Mouse (Mus musculus) neural tube, embryonic 13.5 days (tissue): ENCODE measurements at regions not wholly inside any gene's neighbourhood (a gene's known extent, or its start where the extent isn't known, plus 50 kb on each side); places are given as distances from the start of the nearest gene placed in this dataset.

Experiments used
- ATAC-seq: fragments of 200-750 bp; cut with Nextera tagmentation; 2 replicates; pipeline ENCODE4 v1.8.0; 2017; ENCODE audit warnings: low read depth, mild to moderate bottlenecking, moderate TSS enrichment, moderate library complexity
- H3K27ac ChIP-seq: fragments of 300-500 bp; sonication (generic); replicated peaks from 2 replicates; pipeline ENCODE4 v1.5.1; 2015; ENCODE audit warnings: moderate library complexity, mild to moderate bottlenecking, inconsistent platforms
- H3K27me3 ChIP-seq: fragments of 300-500 bp; sonication (generic); 2 replicates; pipeline ENCODE4 v1.6.1; 2015; ENCODE audit warnings: mild to moderate bottlenecking, inconsistent platforms
- H3K36me3 ChIP-seq: fragments of 300-500 bp; sonication (generic); 2 replicates; pipeline ENCODE4 v1.6.1; 2015; ENCODE audit warnings: mild to moderate bottlenecking, inconsistent platforms
- H3K4me1 ChIP-seq: fragments of 300-500 bp; sonication (generic); replicated peaks from 2 replicates; pipeline ENCODE4 v1.6.1; 2015; ENCODE audit warnings: inconsistent platforms
- H3K4me2 ChIP-seq: fragments of 300-500 bp; sonication (generic); 2 replicates; pipeline ENCODE4 v1.6.1; 2015; ENCODE audit warnings: inconsistent platforms, mild to moderate bottlenecking, moderate library complexity
- H3K4me3 ChIP-seq: fragments of 300-500 bp; sonication (generic); 2 replicates; pipeline ENCODE4 v1.5.1; 2015; ENCODE audit warnings: mild to moderate bottlenecking, inconsistent platforms
- H3K9ac ChIP-seq: fragments of 300-500 bp; sonication (generic); 2 replicates; pipeline ENCODE4 v1.6.1; 2015; ENCODE audit warnings: moderate library complexity, mild to moderate bottlenecking, inconsistent platforms
- H3K9me3 ChIP-seq: fragments of 300-500 bp; sonication (generic); 2 replicates; pipeline ENCODE4 v1.6.1; 2016; ENCODE audit warnings: inconsistent platforms
- WGBS: fragments of 180-500 bp; shearing (Covaris S2); methylation state at CpG from one replicate; pipeline ENCODE4 v1.1.7; 2015; 5-methylcytosine and 5-hydroxymethylcytosine counted together

- WGBS, result 15% methylated on average over 10 of the region's 10 CpGs
- Histone ChIP-seq H3K4me3 (no peak overlapping the region), H3K27me3 (no peaks in the 10 kb centered on the region), H3K9ac (no peak overlapping the region), H3K4me2 (no peak overlapping the region), H3K36me3 (no peaks in the 10 kb centered on the region), H3K4me1 (0 out of 2 replicates have a peak, but pooled peaks cover 2% of the 10 kb centered on the region), H3K27ac (no peak overlapping the region), H3K9me3 (no peaks in the 10 kb centered on the region)
- ATAC-seq, result peak; percentile 76
Observed at GRCm38 (mm10) chr10:45009676-45010075, 57.3 kb upstream of the Prep start.

GRCm38 (mm10) chr10:45009235-45009634 is 57.8 kb upstream of the Prep start:
- 83% methylated on average over 1 of the region's 1 CpGs for WGBS
- Histone ChIP-seq H3K9me3 (no peaks in the 10 kb centered on the region), H3K9ac (no peak overlapping the region), H3K36me3 (no peaks in the 10 kb centered on the region), H3K4me2 (no peak overlapping the region), H3K27ac (no peak overlapping the region), H3K27me3 (no peaks in the 10 kb centered on the region), H3K4me3 (no peak overlapping the region), H3K4me1 (0 out of 2 replicates have a peak, but pooled peaks cover 2% of the 10 kb centered on the region)
- ATAC-seq, result no peak

GRCm38 (mm10) chr10:45004037-45004653 is 62.9 kb upstream of the Prep start:
- H3K27ac ChIP-seq, result no peak overlapping the region
- ATAC-seq, result no peak
- H3K4me1 ChIP-seq, result peaks cover 18% of the 10 kb centered on the region
- no peak overlapping the region for H3K4me3 ChIP-seq
- no peaks in the 10 kb centered on the region for H3K9me3 ChIP-seq
- H3K36me3 ChIP-seq, result no peaks in the 10 kb centered on the region
- no peak overlapping the region for H3K9ac ChIP-seq
- WGBS, result 80% methylated on average over 9 of the region's 9 CpGs
- H3K4me2 ChIP-seq, result no peak overlapping the region
- no peaks in the 10 kb centered on the region; the same call in 1 of the 2 replicates for H3K27me3 ChIP-seq

GRCm38 (mm10) chr10:45003344-45003681 is 63.7 kb upstream of the Prep start:
- Histone ChIP-seq H3K27ac (no peak overlapping the region), H3K36me3 (no peaks in the 10 kb centered on the region), H3K4me1 (peaks cover 18% of the 10 kb centered on the region), H3K4me3 (no peak overlapping the region), H3K4me2 (no peak overlapping the region), H3K9ac (no peak overlapping the region), H3K9me3 (no peaks in the 10 kb centered on the region), H3K27me3 (no peaks in the 10 kb centered on the region; the same call in 1 of the 2 replicates)
- ATAC-seq, result no peak
- 33% methylated on average over 2 of the region's 2 CpGs for WGBS

- WGBS, result 71% methylated on average over 8 of the region's 8 CpGs
- Histone ChIP-seq H3K9ac (no peak overlapping the region), H3K27me3 (no peaks in the 10 kb centered on the region; the same call in 1 of the 2 replicates), H3K27ac (no peak overlapping the region), H3K36me3 (no peaks in the 10 kb centered on the region), H3K4me1 (peaks cover 22% of the 10 kb centered on the region), H3K4me3 (no peak overlapping the region), H3K9me3 (no peaks in the 10 kb centered on the region), H3K4me2 (no peak overlapping the region)
- no peak for ATAC-seq
Observed at GRCm38 (mm10) chr10:45002637-45003343, 64.2 kb upstream of the Prep start.

GRCm38 (mm10) chr10:45000873-45001859 is 65.8 kb upstream of the Prep start:
- Histone ChIP-seq H3K36me3 (no peaks in the 10 kb centered on the region), H3K4me1 (peaks cover 30% of the 10 kb centered on the region), H3K27me3 (no peaks in the 10 kb centered on the region; the same call in 1 of the 2 replicates), H3K9ac (peak overlapping the region; percentile 76), H3K4me2 (peak overlapping the region; percentile 73), H3K27ac (peak overlapping the region; percentile 82), H3K9me3 (no peaks in the 10 kb centered on the region), H3K4me3 (peak overlapping the region; percentile 40)
- ATAC-seq, result peak; percentile 48
- WGBS, result 47% methylated on average over 12 of the region's 12 CpGs

GRCm38 (mm10) chr10:45000027-45000840 is 66.8 kb upstream of the Prep start:
- Histone ChIP-seq H3K36me3 (no peaks in the 10 kb centered on the region), H3K4me2 (peak overlapping the region; percentile 73), H3K4me3 (peak overlapping the region; percentile 40), H3K27me3 (no peaks in the 10 kb centered on the region; the same call in 1 of the 2 replicates), H3K9me3 (no peaks in the 10 kb centered on the region), H3K27ac (peak overlapping the region; percentile 82), H3K9ac (peak overlapping the region; percentile 76), H3K4me1 (peaks cover 31% of the 10 kb centered on the region)
- ATAC-seq, result peak; percentile 70
- WGBS, result 12% methylated on average over 18 of the region's 18 CpGs

- H3K27ac ChIP-seq, result peak overlapping the region; percentile 7; the same call in 1 of the 2 replicates
- no peaks in the 10 kb centered on the region; the same call in 1 of the 2 replicates for H3K27me3 ChIP-seq
- 2% methylated on average over 4 of the region's 4 CpGs for WGBS
Observed at GRCm38 (mm10) chr10:44997906-44998289, 69.1 kb upstream of the Prep start.

GRCm38 (mm10) chr10:44997184-44997905 is 69.7 kb upstream of the Prep start:
- Histone ChIP-seq H3K9ac (peak overlapping the region; percentile 51), H3K4me2 (peak overlapping the region; percentile 49), H3K4me1 (peaks cover 40% of the 10 kb centered on the region), H3K27ac (peak overlapping the region; percentile 7; the same call in 1 of the 2 replicates), H3K4me3 (peak overlapping the region; percentile 27), H3K27me3 (no peaks in the 10 kb centered on the region; the same call in 1 of the 2 replicates), H3K36me3 (no peaks in the 10 kb centered on the region), H3K9me3 (no peaks in the 10 kb centered on the region)
- ATAC-seq, result no peak
- 2% methylated on average over 13 of the region's 14 CpGs for WGBS

More at GRCm38 (mm10) chr10:44997906-44998289, 69.1 kb upstream of the Prep start:
- Histone ChIP-seq H3K4me2 (peak overlapping the region; percentile 49), H3K36me3 (no peaks in the 10 kb centered on the region), H3K9ac (no peak overlapping the region), H3K9me3 (no peaks in the 10 kb centered on the region), H3K4me1 (peaks cover 40% of the 10 kb centered on the region), H3K4me3 (peak overlapping the region; percentile 27)
- ATAC-seq, result no peak

- Histone ChIP-seq H3K36me3 (no peaks in the 10 kb centered on the region), H3K9ac (no peak overlapping the region), H3K9me3 (no peaks in the 10 kb centered on the region), H3K27ac (no peak overlapping the region), H3K4me2 (no peak overlapping the region), H3K4me1 (peaks cover 40% of the 10 kb centered on the region), H3K4me3 (no peak overlapping the region), H3K27me3 (no peaks in the 10 kb centered on the region)
- 44% methylated on average over 6 of the region's 6 CpGs for WGBS
- no peak for ATAC-seq
Observed at GRCm38 (mm10) chr10:44995756-44996155, 71.2 kb upstream of the Prep start.
